Mouse (Mus musculus) frontal cortex, postnatal 25 days (tissue): ENCODE data around the gene Gm49416.
"Not testable (repeated sequence)": the region's sequence is repeated elsewhere in the genome, so short reads cannot be mapped to it uniquely, and the experiment has no call there.

Experiments used
- DNase-seq, 2 experiments: peaks; one replicate each; pipeline ENCODE4 v3.0.0; 2022; ENCODE audit warnings: low spot score in 2 of 2

The Gm49416 gene

DNA sequence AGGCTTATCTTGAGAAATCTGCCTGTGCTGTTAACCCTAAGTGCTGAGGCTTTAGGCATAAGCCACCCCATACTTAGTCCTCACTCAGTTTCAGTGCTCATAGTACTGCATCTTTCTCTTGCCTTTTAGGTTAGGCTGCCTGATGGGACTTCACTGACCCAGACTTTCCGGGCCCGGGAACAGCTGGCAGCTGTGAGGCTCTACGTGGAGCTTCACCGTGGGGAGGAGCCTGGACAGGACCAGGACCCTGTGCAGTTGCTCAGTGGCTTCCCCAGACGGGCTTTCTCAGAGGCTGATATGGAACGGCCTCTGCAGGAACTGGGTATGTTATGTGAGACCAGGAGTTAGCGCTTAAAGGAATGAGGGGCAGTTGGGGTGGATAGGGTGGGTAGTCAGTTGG is 13.7 kb upstream of the Gm49416 start:
- no peak for DNase-seq

- DNase-seq, result peak; percentile 77 to 82
Observed at GRCm38 (mm10) chr19:8880311-8881033, 8.3 kb upstream of the Gm49416 start, which contains the start of gene Uqcc3. TSS of gene Uqcc3 (minus strand) at chr19:8880923.

DNA sequence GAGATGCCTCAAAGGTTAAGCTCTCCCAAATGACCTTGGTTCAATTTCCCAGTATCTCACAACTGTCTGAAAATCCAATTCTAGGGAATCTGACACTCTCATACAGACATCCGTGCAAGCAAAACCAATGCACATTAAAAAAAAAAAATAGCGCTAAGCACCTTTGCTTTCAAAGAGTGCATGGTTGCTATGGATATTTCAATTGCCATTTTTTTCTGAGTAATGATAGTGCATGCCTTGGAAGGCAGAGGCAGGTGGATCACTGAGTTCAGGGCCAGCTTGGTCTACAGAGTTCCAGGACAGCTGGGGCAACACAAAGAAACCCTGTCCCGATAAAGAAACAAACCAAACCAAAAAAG is 7.7 kb upstream of the Gm49416 start:
- DNase-seq, result no peak

- DNase-seq, result no peak
Observed at GRCm38 (mm10) chr19:8883616-8884015, 5.1 kb upstream of the Gm49416 start, which contains the start of the genes Lbhd1 and Gm49403. TSS of gene Lbhd1 (plus strand) at chr19:8883732. TSS of gene Gm49403 (plus strand) at chr19:8883930.

DNA sequence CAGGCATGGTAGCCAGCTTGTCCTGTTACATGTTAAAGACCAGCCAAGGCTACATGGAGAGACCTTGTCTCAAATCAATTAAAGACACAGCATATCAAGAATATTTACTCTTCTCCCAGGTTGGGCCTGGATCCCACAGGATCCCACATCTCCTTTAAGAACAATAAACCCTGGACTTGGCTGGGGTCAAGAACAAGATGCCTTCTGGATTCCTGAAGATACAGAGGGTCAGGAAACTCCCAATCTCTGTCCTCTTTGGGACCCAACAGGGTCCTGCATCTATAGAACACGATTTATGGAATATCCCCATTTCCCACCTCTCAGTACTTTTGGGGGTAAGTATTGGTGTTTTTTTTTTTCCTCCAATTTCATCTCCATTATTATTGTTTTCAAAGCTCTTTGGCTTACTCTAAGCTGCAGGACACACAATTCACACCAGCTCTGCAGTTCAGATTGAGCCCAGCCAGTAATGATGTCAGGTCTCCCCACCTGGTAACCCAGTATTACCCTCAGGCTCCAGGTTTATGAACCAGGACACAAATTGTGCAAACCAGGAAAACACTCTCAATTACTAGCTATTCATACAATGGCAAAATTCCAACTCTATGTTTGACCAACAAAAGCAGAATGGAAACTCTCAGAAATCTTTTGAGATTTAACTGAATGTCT is 1.7 kb upstream of the Gm49416 start:
- no peak for DNase-seq

GRCm38 (mm10) chr19:8887585-8888463 is 902 bp upstream of the Gm49416 start:
- DNase-seq, result no peak

DNA sequence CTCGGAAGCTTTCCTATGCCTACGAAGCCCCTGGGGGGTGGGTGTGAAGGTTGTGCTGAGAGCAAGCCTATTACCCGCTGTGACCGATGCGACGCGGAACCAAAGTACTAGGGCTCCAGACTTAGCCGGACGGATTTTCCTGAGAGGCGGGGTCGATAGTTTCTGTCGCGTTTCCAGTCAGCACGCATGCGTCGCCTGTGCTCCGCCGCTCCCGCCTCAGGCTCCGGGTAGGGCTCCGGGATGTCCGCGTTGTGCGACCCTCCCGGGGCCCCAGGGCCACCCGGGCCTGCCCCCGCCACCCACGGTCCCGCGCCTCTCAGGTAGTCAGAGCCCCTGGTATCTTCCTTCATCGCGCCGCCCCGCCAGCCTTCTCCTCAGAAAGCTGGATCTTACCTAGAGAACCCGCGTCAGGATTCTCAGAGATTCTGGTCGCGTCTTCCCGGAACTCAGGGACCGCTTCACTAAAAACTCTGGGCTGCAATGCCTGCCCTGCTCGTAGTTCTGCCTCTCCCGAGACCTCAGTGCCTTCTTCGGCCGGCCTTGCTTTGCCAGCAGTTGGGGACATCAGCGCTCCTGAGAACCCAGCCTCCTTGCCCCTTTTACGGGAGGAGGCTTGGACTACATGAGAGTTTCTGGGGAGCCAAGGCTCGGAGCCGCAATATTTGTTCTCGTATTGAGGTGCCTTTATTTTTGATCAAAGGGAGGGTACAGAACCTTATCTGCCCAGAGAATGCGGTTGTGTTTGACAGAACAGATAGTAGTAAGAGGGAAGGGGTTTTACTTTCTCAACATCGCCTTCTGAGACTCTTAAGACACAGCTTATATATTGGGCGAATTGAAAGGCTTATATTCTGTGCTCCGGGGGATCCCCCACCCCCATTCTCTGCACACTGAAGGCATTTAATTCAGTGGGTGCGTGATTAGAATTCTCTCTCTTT is 4.4 kb downstream of the Gm49416 start, which contains the start of gene Ints5:
TSS of gene Ints5 (plus strand) at position 177 of the 938 bp plus-strand sequence.
- peak; percentile 63 to 83 for DNase-seq

GRCm38 (mm10) chr19:8895397-8895960 is 6.8 kb downstream of the Gm49416 start:
- no peak for DNase-seq

- not testable (repeated sequence) for DNase-seq
Observed at GRCm38 (mm10) chr19:8896231-8896630, 7.5 kb downstream of the Gm49416 start.

DNA sequence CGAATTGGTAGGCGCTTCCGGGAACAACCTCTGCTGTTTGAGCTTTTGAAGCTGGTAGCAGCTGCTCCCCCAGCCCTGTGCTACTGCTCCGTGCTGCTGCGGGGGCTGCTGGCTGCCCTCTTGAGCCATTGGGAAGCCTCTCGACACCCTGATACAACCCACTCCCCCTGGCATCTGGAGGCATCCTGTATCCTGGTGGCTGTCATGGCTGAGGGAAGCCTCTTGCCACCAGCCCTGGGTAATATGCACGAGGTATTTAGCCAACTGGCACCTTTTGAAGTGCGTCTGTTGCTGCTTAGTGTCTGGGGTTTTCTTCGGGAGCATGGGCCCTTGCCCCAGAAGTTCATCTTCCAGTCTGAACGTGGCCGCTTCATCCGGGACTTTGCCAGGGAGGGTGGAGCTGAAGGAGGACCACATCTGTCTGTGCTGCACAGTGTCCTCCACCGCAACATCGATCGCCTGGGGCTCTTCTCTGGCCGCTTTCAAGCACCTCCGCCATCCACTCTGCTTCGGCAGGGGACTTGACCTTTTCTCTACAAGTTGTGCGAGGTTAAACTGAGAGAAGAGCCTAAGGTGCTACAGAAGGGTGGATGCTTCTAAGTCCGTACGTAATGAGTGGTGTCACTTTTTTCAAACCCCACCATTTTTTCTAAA is 8.6 kb downstream of the Gm49416 start:
- DNase-seq, result not testable (repeated sequence)

GRCm38 (mm10) chr19:8897865-8898495 is 9.3 kb downstream of the Gm49416 start, which contains the start of gene Ganab:
TSS of gene Ganab (plus strand) at chr19:8898071.
- peak; percentile 86 to 96 for DNase-seq

- DNase-seq, result no peak
Observed at GRCm38 (mm10) chr19:8898576-8898975, 9.8 kb downstream of the Gm49416 start.

DNA sequence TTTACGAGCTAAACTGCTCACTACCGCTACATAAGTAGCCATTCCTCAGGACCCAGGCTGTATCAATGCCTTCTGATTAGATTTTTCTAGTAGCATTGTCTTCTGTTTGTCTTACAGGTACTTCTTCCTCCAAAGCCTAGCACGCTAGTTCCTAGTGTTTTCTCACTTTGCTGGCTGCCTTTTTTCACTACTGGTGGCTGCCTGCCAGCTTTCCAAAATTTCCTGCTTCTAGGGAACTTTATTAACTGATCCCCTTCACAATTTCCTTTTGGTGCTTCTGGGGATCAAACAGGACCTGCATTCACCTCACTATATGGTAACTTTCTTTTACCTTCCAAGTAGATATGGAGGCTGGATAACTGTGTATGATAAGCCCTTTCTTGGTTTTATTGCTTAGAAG is 10.4 kb downstream of the Gm49416 start:
- no peak for DNase-seq

DNA sequence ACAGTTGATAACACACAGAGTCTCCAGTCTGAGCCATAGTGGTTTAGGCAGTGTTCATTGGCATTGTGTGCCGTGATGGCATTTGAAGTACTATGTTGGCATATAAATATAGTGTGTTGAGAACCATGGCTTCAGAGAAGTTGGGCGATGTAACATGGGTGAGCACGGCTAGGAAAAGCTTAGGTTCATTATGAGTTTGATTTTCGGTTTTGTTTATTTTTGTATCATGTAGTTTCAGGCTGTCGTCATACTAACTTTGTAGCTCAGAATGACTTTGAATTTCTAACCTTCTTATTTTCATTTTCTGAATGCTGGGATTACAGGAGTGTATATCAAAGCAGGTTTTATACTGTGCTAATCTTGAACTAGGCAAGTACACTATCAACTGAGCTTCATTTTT is 14.7 kb downstream of the Gm49416 start:
- DNase-seq, result no peak

- no peak for DNase-seq
Observed at GRCm38 (mm10) chr19:8908531-8908930, 19.8 kb downstream of the Gm49416 start.

- no peak for DNase-seq
Observed at GRCm38 (mm10) chr19:8911810-8912209, 23.1 kb downstream of the Gm49416 start.

- DNase-seq, result no peak
Observed at GRCm38 (mm10) chr19:8914212-8914611, 25.5 kb downstream of the Gm49416 start.

GRCm38 (mm10) chr19:8919000-8919399 is 30.3 kb downstream of the Gm49416 start:
- no peak for DNase-seq

DNA sequence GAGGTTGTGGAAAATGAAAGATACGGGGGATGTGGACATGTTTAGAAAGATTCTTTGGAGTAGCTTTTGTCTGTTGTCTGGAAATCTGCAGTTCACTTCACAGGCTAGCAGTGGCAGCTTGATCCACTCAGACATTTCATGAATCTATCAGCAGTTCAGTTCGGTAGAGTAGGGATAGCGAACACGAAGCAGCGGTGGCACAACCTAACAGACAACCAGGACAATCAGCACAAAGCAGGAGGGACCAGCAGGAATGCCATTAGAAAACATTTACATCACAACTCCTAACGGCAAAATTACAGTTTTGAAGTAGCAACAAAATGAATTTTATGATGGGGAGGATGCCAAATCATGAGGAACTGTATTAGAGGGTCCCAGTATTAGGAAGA is 31.0 kb downstream of the Gm49416 start:
- DNase-seq, result no peak
